Mouse (Mus musculus): Measurements from ENCODE around the gene Gm37240. TPM values are rescaled to one million over a fixed set of nuclear protein-coding genes. Genes with fewer than 3 reads are reported as not detected.
"Not testable (repeated sequence)": the region's sequence is repeated elsewhere in the genome, so short reads cannot be mapped to it uniquely, and the experiment has no call there.

Gene Gm37240
- polyA plus RNA-seq (2017; shearing (Covaris generic)), result 1 to 10 TPM; 3.6 to 5.5 TPM

GRCm38 (mm10) chr3:85887239-85887827, at the start of gene Gm37240, which contains the start of gene Glt28d2:
TSS of gene Gm37240 (minus strand) at chr3:85887518.
TSS of gene Glt28d2 (minus strand) at chr3:85887516.
- peak; percentile 75 for ATAC-seq

GRCm38 (mm10) chr3:85933586-85933985, 46.3 kb upstream of the Gm37240 start:
- no peak for ATAC-seq

GRCm38 (mm10) chr3:85931859-85932258, 44.5 kb upstream of the Gm37240 start:
- no peak for ATAC-seq

- no peak for ATAC-seq
Measured at GRCm38 (mm10) chr3:85930671-85931255, 43.4 kb upstream of the Gm37240 start.

- ATAC-seq, result no peak
Measured at GRCm38 (mm10) chr3:85929711-85930110, 42.4 kb upstream of the Gm37240 start.

GRCm38 (mm10) chr3:85928140-85928611, 40.9 kb upstream of the Gm37240 start:
- ATAC-seq, result no peak

- no peak for ATAC-seq
Measured at GRCm38 (mm10) chr3:85927296-85927695, 40.0 kb upstream of the Gm37240 start.

- peak; percentile 47 for ATAC-seq
Measured at GRCm38 (mm10) chr3:85923954-85924945, 36.9 kb upstream of the Gm37240 start.

GRCm38 (mm10) chr3:85923343-85923742, 36.0 kb upstream of the Gm37240 start:
- ATAC-seq, result no peak

GRCm38 (mm10) chr3:85922331-85922730, 35.0 kb upstream of the Gm37240 start:
- no peak for ATAC-seq

- not testable (repeated sequence) for ATAC-seq
Measured at GRCm38 (mm10) chr3:85920671-85921070, 33.4 kb upstream of the Gm37240 start.

GRCm38 (mm10) chr3:85917600-85917999, 30.3 kb upstream of the Gm37240 start:
- no peak for ATAC-seq

GRCm38 (mm10) chr3:85914806-85915205, 27.5 kb upstream of the Gm37240 start:
- no peak for ATAC-seq

- no peak for ATAC-seq
Measured at GRCm38 (mm10) chr3:85907136-85907535, 19.8 kb upstream of the Gm37240 start.

GRCm38 (mm10) chr3:85904371-85904770, 17.1 kb upstream of the Gm37240 start:
- no peak for ATAC-seq

GRCm38 (mm10) chr3:85895020-85895419, 7.7 kb upstream of the Gm37240 start:
- ATAC-seq, result no peak

GRCm38 (mm10) chr3:85891571-85891970, 4.3 kb upstream of the Gm37240 start:
- ATAC-seq, result no peak

- peak; percentile 67 for ATAC-seq
Measured at GRCm38 (mm10) chr3:85888221-85888671, 928 bp upstream of the Gm37240 start.

- peak; percentile 0 for ATAC-seq
Measured at GRCm38 (mm10) chr3:85886636-85887238, 581 bp downstream of the Gm37240 start.

GRCm38 (mm10) chr3:85885906-85886305, 1.4 kb downstream of the Gm37240 start:
- no peak for ATAC-seq

- no peak for ATAC-seq
Measured at GRCm38 (mm10) chr3:85880687-85881086, 6.6 kb downstream of the Gm37240 start.

GRCm38 (mm10) chr3:85880068-85880467, 7.2 kb downstream of the Gm37240 start:
- no peak for ATAC-seq

GRCm38 (mm10) chr3:85878911-85879310, 8.4 kb downstream of the Gm37240 start:
- no peak for ATAC-seq

All from CD4-positive, CD25-positive, alpha-beta regulatory T cell, adult 4 months (primary cell).